Mouse (Mus musculus): ENCODE results near the gene Fn3k. TPM values are rescaled to one million over a fixed set of nuclear protein-coding genes. Genes with fewer than 3 reads are reported as not detected.

The Fn3k gene
- polyA plus RNA-seq, 1 experiment from 2014 or later: 0.78 TPM

- Histone ChIP-seq H3K4me1 (peaks cover 4% of the 10 kb centered on the region; the same call in 1 of the 2 replicates), H3K4me2 (replicated peaks) (no peak overlapping the region), H3K27ac (no peak overlapping the region), H3K36me3 (peaks cover 51% of the 10 kb centered on the region), H3K9ac (no peak overlapping the region), H3K4me3 (no peak overlapping the region), H3K27me3 (no peaks in the 10 kb centered on the region), H3K9me3 (no peaks in the 10 kb centered on the region)
- 84% methylated on average over 3 of the region's 3 CpGs for WGBS
- ATAC-seq (ENCODE audit: insufficient number of reproducible peaks, insufficient read depth, low FRiP score, low TSS enrichment): no peak
These were observed 23.2 kb downstream of the Fn3k start for GRCm38 (mm10) chr11:121457874-121458273.

GRCm38 (mm10) chr11:121467408-121467807 lies 32.7 kb downstream of the Fn3k start:
- H3K36me3 ChIP-seq: peaks cover 24% of the 10 kb centered on the region
- H3K9ac ChIP-seq: no peak overlapping the region
- 92% methylated on average over 6 of the region's 6 CpGs for WGBS

GRCm38 (mm10) chr11:121474831-121475230 lies 40.1 kb downstream of the Fn3k start:
- H3K4me1 ChIP-seq: no peaks in the 10 kb centered on the region
- no peak overlapping the region for H3K4me3 ChIP-seq
- 84% methylated on average over 3 of the region's 3 CpGs for WGBS

More at GRCm38 (mm10) chr11:121467408-121467807, 32.7 kb downstream of the Fn3k start:
- H3K9me3 ChIP-seq: no peaks in the 10 kb centered on the region
- H3K4me2 ChIP-seq (replicated peaks): no peak overlapping the region
- no peak overlapping the region for H3K27ac ChIP-seq
- no peaks in the 10 kb centered on the region for H3K27me3 ChIP-seq
- H3K4me1 ChIP-seq: no peaks in the 10 kb centered on the region
- no peak overlapping the region for H3K4me3 ChIP-seq
- no peak for ATAC-seq (ENCODE audit: insufficient number of reproducible peaks, insufficient read depth, low FRiP score, low TSS enrichment)

GRCm38 (mm10) chr11:121475699-121476415 lies 41.1 kb downstream of the Fn3k start:
- H3K36me3 ChIP-seq: peaks cover 9% of the 10 kb centered on the region
- H3K4me3 ChIP-seq: no peak overlapping the region
- no peak overlapping the region for H3K4me2 ChIP-seq (replicated peaks)
- H3K27me3 ChIP-seq: no peaks in the 10 kb centered on the region
- no peak overlapping the region for H3K27ac ChIP-seq
- 33% methylated on average over 9 of the region's 9 CpGs for WGBS
- no peaks in the 10 kb centered on the region for H3K9me3 ChIP-seq
- no peak overlapping the region for H3K9ac ChIP-seq
- H3K4me1 ChIP-seq: no peaks in the 10 kb centered on the region
- no peak for ATAC-seq (ENCODE audit: insufficient number of reproducible peaks, insufficient read depth, low FRiP score, low TSS enrichment)

More at GRCm38 (mm10) chr11:121474831-121475230, 40.1 kb downstream of the Fn3k start:
- Histone ChIP-seq H3K9me3 (no peaks in the 10 kb centered on the region), H3K27me3 (no peaks in the 10 kb centered on the region), H3K36me3 (peaks cover 12% of the 10 kb centered on the region), H3K27ac (no peak overlapping the region), H3K9ac (no peak overlapping the region), H3K4me2 (replicated peaks) (no peak overlapping the region)
- no peak for ATAC-seq (ENCODE audit: insufficient number of reproducible peaks, insufficient read depth, low FRiP score, low TSS enrichment)

- no peak overlapping the region for H3K27ac ChIP-seq
- no peak overlapping the region for H3K4me3 ChIP-seq
- ATAC-seq (ENCODE audit: insufficient number of reproducible peaks, insufficient read depth, low FRiP score, low TSS enrichment): no peak
- H3K9ac ChIP-seq: no peak overlapping the region
- WGBS: 84% methylated on average over 15 of the region's 15 CpGs
- H3K27me3 ChIP-seq: no peaks in the 10 kb centered on the region
- H3K36me3 ChIP-seq: peaks cover 8% of the 10 kb centered on the region
- no peaks in the 10 kb centered on the region for H3K4me1 ChIP-seq
- no peak overlapping the region for H3K4me2 ChIP-seq (replicated peaks)
- H3K9me3 ChIP-seq: no peaks in the 10 kb centered on the region
These were observed 44.9 kb downstream of the Fn3k start for GRCm38 (mm10) chr11:121479476-121480203.

GRCm38 (mm10) chr11:121481129-121481528 lies 46.4 kb downstream of the Fn3k start:
- Histone ChIP-seq H3K36me3 (peaks cover 8% of the 10 kb centered on the region), H3K4me1 (no peaks in the 10 kb centered on the region), H3K9me3 (no peaks in the 10 kb centered on the region), H3K4me2 (replicated peaks) (no peak overlapping the region), H3K27me3 (no peaks in the 10 kb centered on the region), H3K27ac (no peak overlapping the region), H3K4me3 (no peak overlapping the region), H3K9ac (no peak overlapping the region)
- WGBS: 93% methylated on average over 2 of the region's 2 CpGs
- ATAC-seq (ENCODE audit: insufficient number of reproducible peaks, insufficient read depth, low FRiP score, low TSS enrichment): 0 out of 2 replicates have a peak, but pooled peaks have one; percentile 22

- H3K27ac ChIP-seq: no peak overlapping the region
- no peak for ATAC-seq (ENCODE audit: insufficient number of reproducible peaks, insufficient read depth, low FRiP score, low TSS enrichment)
- H3K4me2 ChIP-seq (replicated peaks): no peak overlapping the region
- WGBS: 87% methylated on average over 9 of the region's 9 CpGs
- H3K4me3 ChIP-seq: no peak overlapping the region
- H3K4me1 ChIP-seq: no peaks in the 10 kb centered on the region
- H3K27me3 ChIP-seq: no peaks in the 10 kb centered on the region
- H3K36me3 ChIP-seq: no peaks in the 10 kb centered on the region
- H3K9ac ChIP-seq: no peak overlapping the region
- H3K9me3 ChIP-seq: no peaks in the 10 kb centered on the region
These were observed 51.2 kb downstream of the Fn3k start for GRCm38 (mm10) chr11:121485882-121486281.

- Histone ChIP-seq H3K27ac (no peak overlapping the region), H3K9ac (no peak overlapping the region), H3K9me3 (no peaks in the 10 kb centered on the region), H3K27me3 (no peaks in the 10 kb centered on the region), H3K4me2 (replicated peaks) (no peak overlapping the region), H3K4me1 (no peaks in the 10 kb centered on the region), H3K36me3 (no peaks in the 10 kb centered on the region), H3K4me3 (no peak overlapping the region)
- no peak for ATAC-seq (ENCODE audit: insufficient number of reproducible peaks, insufficient read depth, low FRiP score, low TSS enrichment)
These were observed 55.9 kb downstream of the Fn3k start for GRCm38 (mm10) chr11:121490651-121491050.

Small RNA genes lying within 50 kb of the gene (microRNA-seq; reads per million reads assigned to microRNA genes)
- gene Mir7236: not detected

Other genes with a start within 250 kb of the Fn3k start
- gene Hexdc, start 230.5 kb upstream of the Fn3k start, polyA plus RNA-seq (2016; fragmentation: Nextera tagmentation; extraction: Ambion mirVana): 10.4 and 10.5 TPM in 2 replicates
- gene Ogfod3, start 230.2 kb upstream of the Fn3k start, polyA plus RNA-seq (2016; fragmentation: Nextera tagmentation; extraction: Ambion mirVana): 22.1 and 22.9 TPM in 2 replicates
- 37.9 and 38.9 TPM in 2 replicates for gene Cybc1, start 205.6 kb upstream of the Fn3k start, polyA plus RNA-seq (2016; fragmentation: Nextera tagmentation; extraction: Ambion mirVana)
- gene Narf, start 197.7 kb upstream of the Fn3k start, polyA plus RNA-seq (2016; fragmentation: Nextera tagmentation; extraction: Ambion mirVana): 63.1 and 70.0 TPM in 2 replicates
- 10.6 and 10.8 TPM in 2 replicates for gene Foxk2, start 174.9 kb upstream of the Fn3k start, polyA plus RNA-seq (2016; fragmentation: Nextera tagmentation; extraction: Ambion mirVana)
- 102 and 103 TPM in 2 replicates for gene Wdr45b, start 80.5 kb upstream of the Fn3k start, polyA plus RNA-seq (2016; fragmentation: Nextera tagmentation; extraction: Ambion mirVana)
- gene Rab40b, start 46.7 kb upstream of the Fn3k start, polyA plus RNA-seq (2016; fragmentation: Nextera tagmentation; extraction: Ambion mirVana): 7.5 and 8.9 TPM in 2 replicates
- gene Fn3krp, start 13.5 kb upstream of the Fn3k start, polyA plus RNA-seq (2016; fragmentation: Nextera tagmentation; extraction: Ambion mirVana): 8.6 and 10.2 TPM in 2 replicates
- gene Tbcd, start 17.0 kb downstream of the Fn3k start, polyA plus RNA-seq (2016; fragmentation: Nextera tagmentation; extraction: Ambion mirVana): 51.0 and 54.7 TPM in 2 replicates
- gene Zfp750, start 84.4 kb downstream of the Fn3k start, polyA plus RNA-seq (2016; fragmentation: Nextera tagmentation; extraction: Ambion mirVana): 2.3 and 2.6 TPM in 2 replicates
- gene B3gntl1, start 238.2 kb downstream of the Fn3k start, polyA plus RNA-seq (2016; fragmentation: Nextera tagmentation; extraction: Ambion mirVana): 9.1 and 10.1 TPM in 2 replicates

All from embryonic facial prominence, embryonic 12.5 days (tissue).